Mouse (Mus musculus) left cerebral cortex, adult 2 months (tissue): ENCODE results near the gene Cyth3. TPM values are rescaled to one million over a fixed set of nuclear protein-coding genes. Genes with fewer than 3 reads are reported as not detected.

Experiments
- DNase-seq, 2 experiments: peaks; one replicate each; pipeline ENCODE4 v3.0.0; 2021 to 2022; ENCODE audit warnings: low spot score in 2 of 2, mixed read lengths in 1 of 2; ENCODE audit errors: extremely low spot score in 1 of 2
- H3K27ac ChIP-seq: fragments of 200-600 bp; 2 replicates; pipeline ENCODE4 v1.8.1; 2022
- H3K4me3 ChIP-seq: fragments of 200-600 bp; 2 replicates; pipeline ENCODE4 v1.8.1; 2022
- CTCF ChIP-seq: fragments of 200-600 bp; IDR thresholded peaks from 2 replicates; pipeline ENCODE4 v1.8.1; 2022; ENCODE audit warnings: antibody characterized with exemption, mild to moderate bottlenecking, moderate library complexity
- intact Hi-C: fragments of 180-260 bp; cut with DNase I; formaldehyde crosslinking; loops from one replicate; pipeline ENCODE4 v1.15.1; 2025
- total RNA-seq, 2 experiments: library from RNA; stranded (reverse); gene quantifications; 2 replicates each; pipeline ENCODE4 v1.2.3; 2021

Gene Cyth3
- total RNA-seq, 2 experiments from 2014 or later: 36.7 to 36.9 TPM

DNA sequence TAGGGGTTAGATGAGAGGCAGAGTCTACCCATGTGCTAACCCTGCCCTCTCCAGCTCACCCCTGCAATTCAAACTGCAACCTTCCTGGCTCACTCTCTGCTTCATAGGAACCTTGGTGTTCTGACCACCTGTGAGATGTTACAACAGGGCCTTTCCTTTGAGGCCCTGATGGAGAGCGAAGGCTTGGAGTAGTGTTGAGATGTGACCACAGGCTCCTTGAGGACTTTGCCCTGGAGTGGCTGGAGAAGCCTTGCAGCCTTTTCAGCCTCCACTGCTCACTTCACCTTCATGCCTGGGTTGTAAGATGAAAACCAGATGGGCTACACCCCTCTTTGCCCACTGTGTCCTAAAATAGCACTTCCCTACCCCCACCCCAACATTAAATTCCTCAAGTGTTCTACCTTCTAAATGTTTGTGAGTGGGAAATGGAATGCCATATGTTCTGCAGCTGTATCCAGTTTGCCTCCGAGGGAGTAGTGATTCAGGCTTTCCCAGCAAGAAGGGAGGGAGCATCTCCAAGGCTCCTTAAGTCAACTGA, 34.5 kb downstream of the Cyth3 start:
- TF ChIP-seq CTCF: no peak
- Histone ChIP-seq H3K27ac (peak overlapping the region; percentile 19), H3K4me3 (no peak overlapping the region)
- intact Hi-C loops: loop anchor here (2.0 kb wide), 1 partner anchor 34 kb away; no protein-coding TSS in a partner anchor
- DNase-seq: peak in 1 of 2 experiments; percentile 20

DNA sequence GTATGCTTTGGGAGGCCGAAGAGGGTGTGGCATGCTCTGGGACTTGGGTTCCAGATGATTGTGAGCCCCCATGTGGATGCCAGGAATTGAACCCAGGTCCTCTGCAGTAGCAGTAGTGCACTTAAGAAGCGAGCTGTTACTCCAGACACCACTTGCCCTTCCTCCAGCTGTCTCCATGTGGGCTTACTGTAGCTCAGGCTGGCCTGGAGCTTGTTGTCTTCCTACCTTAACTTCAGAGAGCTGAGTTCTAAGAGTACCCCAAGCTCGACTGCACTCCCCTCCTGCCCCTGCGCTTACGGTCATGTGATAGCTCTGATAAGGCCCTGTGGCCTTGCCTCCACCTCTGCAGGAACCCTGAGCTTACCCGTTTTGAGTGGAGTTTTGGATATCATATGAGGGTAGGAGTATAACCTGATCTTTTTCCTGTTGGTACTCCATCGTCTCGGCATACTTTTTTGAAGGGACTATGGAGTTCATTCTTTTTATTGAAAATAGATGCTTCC, 36.8 kb downstream of the Cyth3 start:
- DNase-seq: no peak
- no peak overlapping the region for H3K27ac ChIP-seq
- TF ChIP-seq CTCF: no peak
- H3K4me3 ChIP-seq: no peak overlapping the region
- intact Hi-C loops: no loop called here

DNA sequence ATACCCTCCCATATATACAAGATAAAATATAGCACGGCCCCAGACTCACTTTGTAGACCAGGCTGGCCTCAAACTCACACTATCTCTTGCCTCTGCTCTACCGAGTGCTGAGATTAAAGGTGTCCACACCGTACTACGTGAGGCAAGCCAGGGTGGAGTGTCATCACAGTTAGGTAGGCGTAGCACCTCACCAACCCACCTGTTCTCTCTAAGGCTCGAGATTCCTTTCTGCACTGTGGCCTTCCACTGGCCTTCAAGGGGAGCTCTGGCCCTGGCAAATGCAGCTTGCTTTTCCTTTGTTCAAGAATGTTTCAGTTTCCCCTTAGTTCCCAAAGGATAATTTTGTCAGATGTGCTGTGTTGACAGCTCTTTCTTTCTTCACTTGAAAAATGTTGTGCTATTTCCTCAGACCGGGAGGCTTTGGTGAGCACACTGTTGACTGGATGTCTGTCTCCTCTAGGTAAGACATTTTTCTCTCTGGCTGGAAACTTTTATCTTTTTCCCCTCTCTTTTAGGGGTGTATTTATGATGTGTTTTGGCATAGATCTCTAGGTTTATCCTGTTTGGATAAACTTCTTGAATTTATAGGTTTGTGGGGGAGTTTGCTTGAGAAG, 40.9 kb downstream of the Cyth3 start:
- intact Hi-C loops: no loop called here
- H3K27ac ChIP-seq: no peak overlapping the region; the same call in 1 of the 2 replicates
- no peak for DNase-seq

DNA sequence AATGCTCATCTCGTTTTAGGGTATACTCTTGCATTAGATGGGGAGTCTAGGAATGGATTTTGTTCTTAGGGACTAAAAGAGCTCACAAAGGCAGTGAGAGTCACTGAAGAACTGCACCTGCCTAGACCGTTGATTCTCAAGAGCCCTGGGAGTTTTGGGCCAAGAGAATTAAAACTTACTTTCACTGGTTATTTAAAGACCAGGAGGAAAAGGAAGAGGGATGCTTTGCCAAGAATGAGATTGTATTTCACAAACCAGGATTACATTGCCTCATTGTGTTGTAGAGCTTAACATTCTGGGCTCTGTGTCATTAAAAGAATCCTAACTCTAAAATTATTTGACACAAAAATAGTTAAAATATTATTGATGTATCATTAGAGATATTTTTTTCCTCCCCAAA, 43.3 kb downstream of the Cyth3 start:
- intact Hi-C loops: no loop called here
- Histone ChIP-seq H3K27ac (no peak overlapping the region), H3K4me3 (no peak overlapping the region)
- no peak for TF ChIP-seq CTCF
- no peak for DNase-seq

More for the DNA sequence above, 40.9 kb downstream of the Cyth3 start:
- H3K4me3 ChIP-seq: no peak overlapping the region
- no peak for TF ChIP-seq CTCF

DNA sequence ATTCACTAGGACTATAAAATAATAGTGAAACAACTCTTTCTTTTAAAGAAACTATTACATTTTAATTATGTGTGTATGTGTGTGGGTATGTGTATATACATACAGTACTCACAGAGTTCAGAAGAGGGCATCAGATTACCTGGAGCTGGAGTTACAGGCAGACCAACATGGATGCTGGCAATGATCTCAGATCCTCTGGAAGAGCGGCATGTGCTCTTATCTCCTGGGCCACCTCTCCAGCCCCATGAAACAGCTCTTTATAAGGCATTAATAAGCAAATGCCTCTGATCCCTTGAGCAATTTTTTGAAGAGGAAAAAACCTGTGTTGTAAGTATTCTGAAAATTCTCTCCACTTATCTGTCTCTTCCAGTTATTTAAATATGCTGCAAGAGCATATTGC, 43.8 kb downstream of the Cyth3 start:
- intact Hi-C loops: no loop called here
- DNase-seq: no peak
- Histone ChIP-seq H3K27ac (no peak overlapping the region), H3K4me3 (no peak overlapping the region)
- TF ChIP-seq CTCF: no peak

DNA sequence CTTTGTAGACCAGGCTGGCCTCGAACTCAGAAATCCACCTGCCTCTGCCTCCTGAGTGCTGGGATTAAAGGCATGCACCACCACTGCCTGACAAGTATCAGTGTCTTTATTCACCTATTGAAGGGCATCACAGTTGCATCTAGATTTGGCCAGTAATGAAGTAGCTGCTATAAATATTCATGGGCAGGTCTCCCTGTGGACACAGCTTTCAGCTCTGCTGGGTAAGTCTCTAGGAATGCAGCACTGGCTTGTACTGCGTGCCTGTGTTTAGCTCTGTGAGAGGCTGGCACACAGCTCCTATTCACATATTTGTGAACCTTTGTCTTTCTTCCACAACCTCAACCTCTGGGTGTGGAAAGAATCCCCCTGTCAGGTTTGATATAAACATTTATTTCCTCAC, 46.6 kb downstream of the Cyth3 start:
- intact Hi-C loops: no loop called here
- no peak for DNase-seq
- no peak for TF ChIP-seq CTCF

DNA sequence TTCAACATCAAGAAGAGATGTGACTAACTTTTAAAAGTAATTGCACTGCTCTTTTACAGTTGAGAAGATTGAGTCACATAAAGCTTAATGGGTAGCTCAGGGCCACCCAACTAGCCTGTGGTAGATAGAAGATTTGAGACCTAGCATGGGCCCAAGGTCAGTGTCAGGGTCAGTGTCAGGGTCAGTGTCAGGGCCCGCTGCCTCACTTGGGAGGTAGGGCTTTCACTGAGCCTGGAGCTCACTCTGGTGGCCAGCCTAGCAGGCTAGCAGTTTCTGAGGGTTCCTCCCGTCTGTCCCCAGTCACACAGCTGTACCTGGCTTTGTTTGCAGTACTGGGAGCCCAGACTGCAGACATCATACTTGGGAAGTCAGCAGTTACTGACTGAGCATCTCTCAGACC, 47.1 kb downstream of the Cyth3 start:
- no peak overlapping the region for H3K4me3 ChIP-seq
- TF ChIP-seq CTCF: no peak; the same call in none of the 2 replicates
- H3K27ac ChIP-seq: peak overlapping the region; percentile 9; the same call in 1 of the 2 replicates
- DNase-seq: no peak
- intact Hi-C loops: no loop called here

More for the DNA sequence above, 46.6 kb downstream of the Cyth3 start:
- H3K27ac ChIP-seq: no peak overlapping the region
- no peak overlapping the region for H3K4me3 ChIP-seq

DNA sequence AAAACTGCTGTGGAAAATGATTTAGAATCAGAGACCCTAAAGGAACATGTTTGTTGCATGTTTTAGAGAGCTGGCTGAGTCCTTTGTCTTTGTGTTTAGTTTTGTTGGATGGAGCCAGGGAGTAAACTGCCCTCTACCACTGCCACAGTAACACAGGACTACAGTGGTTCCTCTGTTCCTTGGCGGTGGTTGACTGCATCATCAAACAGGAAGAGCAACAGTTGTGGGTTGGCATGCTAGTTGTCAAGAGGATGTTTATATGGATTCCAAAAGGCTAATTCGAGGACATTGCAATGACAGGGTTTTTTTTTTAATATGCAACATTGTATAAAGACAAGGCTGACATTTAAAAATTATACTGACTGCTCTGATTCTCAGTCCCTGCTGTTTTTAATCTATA, 47.6 kb downstream of the Cyth3 start:
- Histone ChIP-seq H3K4me3 (no peak overlapping the region), H3K27ac (peak overlapping the region; percentile 9; the same call in 1 of the 2 replicates)
- no peak for TF ChIP-seq CTCF
- intact Hi-C loops: no loop called here
- no peak for DNase-seq

DNA sequence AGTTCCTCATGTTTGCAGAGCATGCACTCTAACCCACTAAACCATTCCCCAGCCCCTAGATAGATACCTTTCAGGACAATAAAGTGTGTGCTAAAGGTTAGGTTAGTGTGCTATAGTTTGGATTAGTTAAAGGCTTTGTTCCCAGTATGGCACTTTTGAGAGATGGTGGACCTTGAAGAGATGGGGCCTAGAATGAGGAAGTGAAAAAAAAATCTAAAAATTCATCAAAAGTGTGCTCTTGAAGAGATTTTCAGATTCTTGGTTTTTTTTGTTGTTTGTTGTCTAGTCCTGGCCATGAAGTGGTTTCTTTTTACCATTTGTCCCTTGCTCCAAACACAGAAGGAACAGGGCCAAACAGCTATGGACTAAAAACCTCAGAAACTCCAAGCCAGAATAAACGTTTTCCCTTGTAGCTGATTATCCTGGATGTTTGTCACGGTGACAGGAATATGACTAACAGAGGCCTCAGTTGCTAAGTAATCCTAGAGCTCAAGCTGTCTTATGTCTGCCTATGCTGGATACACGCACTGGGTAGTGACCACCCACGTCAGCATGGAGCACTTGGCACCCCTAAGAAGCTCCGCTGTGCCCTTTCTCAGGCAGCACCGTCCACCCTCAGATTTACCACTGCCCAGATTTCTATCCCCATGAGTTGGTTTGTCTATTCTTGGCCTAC, 48.6 kb downstream of the Cyth3 start:
- H3K4me3 ChIP-seq: no peak overlapping the region
- intact Hi-C loops: no loop called here
- H3K27ac ChIP-seq: 0 out of 2 replicates have a peak overlapping the region, but pooled peaks have one; percentile 36
- peak in 1 of 2 experiments; percentile 40 for DNase-seq
- no peak for TF ChIP-seq CTCF

DNA sequence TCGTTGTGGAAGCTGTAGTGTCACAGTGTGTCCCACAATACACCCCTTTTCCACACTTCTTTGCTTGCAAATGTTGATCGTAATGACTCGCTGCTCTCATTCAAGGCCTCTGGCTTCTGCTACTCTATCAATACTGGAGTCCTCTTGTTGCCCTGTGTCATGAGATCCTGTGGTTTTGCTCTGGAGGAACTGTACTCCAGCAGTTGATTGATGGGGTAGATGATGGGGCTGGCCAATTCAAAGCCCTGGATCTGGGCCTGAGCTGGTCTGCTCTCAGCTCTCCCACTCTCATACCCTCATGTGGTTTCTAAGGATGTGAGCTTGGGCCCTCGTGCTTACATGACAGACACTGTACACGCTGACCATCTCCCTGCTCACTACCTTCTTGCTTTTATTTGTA, 52.3 kb downstream of the Cyth3 start:
- intact Hi-C loops: no loop called here
- TF ChIP-seq CTCF: no peak
- DNase-seq: no peak
- H3K4me3 ChIP-seq: no peak overlapping the region
- H3K27ac ChIP-seq: no peak overlapping the region

DNA sequence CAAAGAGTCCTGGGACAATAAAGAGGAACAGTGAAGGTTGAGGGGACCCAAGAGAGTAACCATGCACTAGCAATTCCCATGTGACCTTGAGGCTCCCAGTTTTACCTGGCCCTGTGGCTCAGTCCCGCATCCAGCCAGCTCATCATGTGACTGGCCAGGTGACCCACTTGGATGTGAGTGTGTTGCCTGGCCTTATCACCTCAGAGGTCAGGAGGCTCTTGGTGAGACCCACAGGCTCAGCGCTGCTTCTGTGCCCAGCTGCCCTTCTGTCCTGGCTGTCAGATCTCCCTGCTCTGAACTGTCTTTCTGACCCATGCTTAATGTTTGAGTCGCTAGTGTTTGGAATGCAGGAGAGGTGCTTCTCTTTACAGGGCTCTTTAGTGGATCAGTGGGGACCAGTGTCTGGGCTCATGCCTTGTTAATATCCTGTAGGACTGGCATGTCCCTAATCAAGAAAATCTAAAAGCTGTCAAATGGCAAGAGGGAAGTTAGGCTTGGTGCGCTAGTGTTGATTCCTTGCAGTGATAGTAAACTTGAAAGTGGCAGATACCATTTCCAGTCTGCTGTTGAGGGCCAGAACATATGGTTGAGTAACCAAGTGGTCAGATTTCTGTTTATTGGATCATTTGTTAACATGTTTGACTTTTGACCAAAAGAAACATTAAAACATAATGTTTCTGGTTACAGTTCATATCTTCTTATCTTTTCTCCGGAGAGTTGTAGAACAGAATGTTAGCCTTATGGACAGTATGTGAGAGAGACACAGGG, 54.2 kb downstream of the Cyth3 start:
- no peak overlapping the region for H3K4me3 ChIP-seq
- no peak for DNase-seq
- intact Hi-C loops: no loop called here
- no peak for TF ChIP-seq CTCF
- no peak overlapping the region for H3K27ac ChIP-seq

DNA sequence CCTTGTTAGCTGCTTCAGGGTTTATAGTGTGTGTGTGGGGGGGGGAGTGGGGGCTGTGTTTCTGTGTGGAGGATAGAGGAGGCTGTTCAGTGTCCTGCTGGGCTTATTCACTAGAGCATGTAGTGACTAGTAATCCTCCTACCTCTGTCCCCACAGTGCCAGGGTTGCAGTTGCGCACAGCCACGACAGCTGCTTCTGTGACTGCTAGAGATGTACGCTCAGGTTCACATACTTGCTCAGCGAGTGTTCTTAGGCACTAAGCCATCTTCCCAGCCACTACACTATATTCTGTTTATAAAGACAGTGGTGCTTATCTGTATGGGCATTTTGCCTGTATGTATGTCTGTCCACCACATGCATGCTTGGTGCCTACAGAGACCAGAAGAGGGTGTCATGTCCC, 55.1 kb downstream of the Cyth3 start:
- no peak for TF ChIP-seq CTCF
- intact Hi-C loops: no loop called here
- Histone ChIP-seq H3K4me3 (no peak overlapping the region), H3K27ac (no peak overlapping the region)
- no peak for DNase-seq
